Mouse (Mus musculus): ENCODE data around the gene Krtap26-1. TPM values are rescaled to one million over a fixed set of nuclear protein-coding genes. Genes with fewer than 3 reads are reported as not detected.

Gene Krtap26-1
- not detected for total RNA-seq (2021)
- long read RNA-seq, experiment 1, partial matches to known transcripts = 0 of 1 reads
- long read RNA-seq, experiment 1, other reads (novel, unspliced or antisense) = 0 of 1 reads
- long read RNA-seq, experiment 2 = 0 reads

GRCm38 (mm10) chr16:88647358-88647846 is at the start of gene Krtap26-1:
TSS of gene Krtap26-1 (minus strand) at chr16:88647796.
- DNase-seq (ENCODE audit: low spot score in 2 of 2) = no peak

GRCm38 (mm10) chr16:88696256-88696655 is 48.7 kb upstream of the Krtap26-1 start:
- DNase-seq (ENCODE audit: low spot score in 2 of 2) = no peak

- DNase-seq (ENCODE audit: low spot score in 2 of 2) = no peak
These were observed 33.7 kb upstream of the Krtap26-1 start for GRCm38 (mm10) chr16:88681282-88681681.

GRCm38 (mm10) chr16:88679099-88679498 is 31.5 kb upstream of the Krtap26-1 start:
- no peak for DNase-seq (ENCODE audit: low spot score in 2 of 2)

GRCm38 (mm10) chr16:88671571-88671970 is 24.0 kb upstream of the Krtap26-1 start, which contains the start of gene Krtap27-1:
TSS of gene Krtap27-1 (minus strand) at chr16:88671671.
- DNase-seq (ENCODE audit: low spot score in 2 of 2) = no peak

- DNase-seq (ENCODE audit: low spot score in 2 of 2) = no peak
These were observed 9.8 kb upstream of the Krtap26-1 start for GRCm38 (mm10) chr16:88657426-88657825.

- DNase-seq (ENCODE audit: low spot score in 2 of 2) = no peak
These were observed 4.4 kb upstream of the Krtap26-1 start for GRCm38 (mm10) chr16:88651952-88652351.

- DNase-seq (ENCODE audit: low spot score in 2 of 2) = no peak
These were observed 3.5 kb upstream of the Krtap26-1 start for GRCm38 (mm10) chr16:88651082-88651481.

- DNase-seq (ENCODE audit: low spot score in 2 of 2) = no peak
These were observed 1.1 kb downstream of the Krtap26-1 start for GRCm38 (mm10) chr16:88646366-88647111.

GRCm38 (mm10) chr16:88640053-88640452 is 7.5 kb downstream of the Krtap26-1 start:
- DNase-seq (ENCODE audit: low spot score in 2 of 2) = no peak

GRCm38 (mm10) chr16:88635142-88635541 is 12.5 kb downstream of the Krtap26-1 start:
- DNase-seq (ENCODE audit: low spot score in 2 of 2) = no peak

- DNase-seq (ENCODE audit: low spot score in 2 of 2) = no peak
These were observed 16.1 kb downstream of the Krtap26-1 start for GRCm38 (mm10) chr16:88631474-88631873.

- DNase-seq (ENCODE audit: low spot score in 2 of 2) = no peak
These were observed 20.0 kb downstream of the Krtap26-1 start, which contains the start of gene 2310079G19Rik for GRCm38 (mm10) chr16:88627566-88627965. TSS of gene 2310079G19Rik (minus strand) at chr16:88627666.

- no peak for DNase-seq (ENCODE audit: low spot score in 2 of 2)
These were observed 34.9 kb downstream of the Krtap26-1 start for GRCm38 (mm10) chr16:88612712-88613111.

GRCm38 (mm10) chr16:88611922-88612321 is 35.7 kb downstream of the Krtap26-1 start, which contains the start of gene Krtap24-1:
TSS of gene Krtap24-1 (minus strand) at chr16:88612279.
- no peak for DNase-seq (ENCODE audit: low spot score in 2 of 2)

GRCm38 (mm10) chr16:88604570-88604969 is 43.0 kb downstream of the Krtap26-1 start:
- no peak for DNase-seq (ENCODE audit: low spot score in 2 of 2)

GRCm38 (mm10) chr16:88602464-88602863 is 45.1 kb downstream of the Krtap26-1 start:
- DNase-seq (ENCODE audit: low spot score in 2 of 2) = no peak

GRCm38 (mm10) chr16:88600303-88600702 is 47.3 kb downstream of the Krtap26-1 start:
- no peak for DNase-seq (ENCODE audit: low spot score in 2 of 2)

- DNase-seq (ENCODE audit: low spot score in 2 of 2) = no peak
These were observed 47.9 kb downstream of the Krtap26-1 start for GRCm38 (mm10) chr16:88599504-88600237.

All from gastrocnemius, postnatal 4 days (tissue).